Mouse (Mus musculus) neural tube, embryonic 15.5 days (tissue): Measurements from ENCODE around the gene Odf3. TPM values are rescaled to one million over a fixed set of nuclear protein-coding genes. Genes with fewer than 3 reads are reported as not detected.

Source experiments
- ATAC-seq: fragments of 200-750 bp; cut with Nextera tagmentation; 2 replicates; pipeline ENCODE4 v1.8.0; 2017; ENCODE audit warnings: mild to moderate bottlenecking, moderate TSS enrichment, moderate library complexity; ENCODE audit not compliant: low FRiP score
- H3K27ac ChIP-seq: fragments of 300-500 bp; sonication (generic); replicated peaks from 2 replicates; pipeline ENCODE4 v1.5.1; 2015; ENCODE audit warnings: mild to moderate bottlenecking, inconsistent platforms
- H3K27me3 ChIP-seq: fragments of 300-500 bp; sonication (generic); replicated peaks from 2 replicates; pipeline ENCODE4 v1.6.1; 2015; ENCODE audit warnings: inconsistent platforms
- H3K36me3 ChIP-seq: fragments of 300-500 bp; sonication (generic); 2 replicates; pipeline ENCODE4 v1.6.1; 2015; ENCODE audit warnings: inconsistent platforms
- H3K4me1 ChIP-seq: fragments of 300-500 bp; sonication (generic); 2 replicates; pipeline ENCODE4 v1.6.1; 2015; ENCODE audit warnings: inconsistent platforms
- H3K4me2 ChIP-seq: fragments of 300-500 bp; sonication (generic); 2 replicates; pipeline ENCODE4 v1.6.1; 2015; ENCODE audit warnings: inconsistent platforms, mild to moderate bottlenecking, moderate library complexity
- H3K4me3 ChIP-seq: fragments of 300-500 bp; sonication (generic); replicated peaks from 2 replicates; pipeline ENCODE4 v1.5.1; 2015; ENCODE audit warnings: mild to moderate bottlenecking, inconsistent platforms
- H3K9ac ChIP-seq: fragments of 300-500 bp; sonication (generic); replicated peaks from 2 replicates; pipeline ENCODE4 v1.6.1; 2015; ENCODE audit warnings: mild to moderate bottlenecking, inconsistent platforms
- H3K9me3 ChIP-seq: fragments of 300-500 bp; sonication (generic); replicated peaks from 2 replicates; pipeline ENCODE4 v1.6.1; 2016; ENCODE audit warnings: inconsistent platforms
- WGBS: fragments of 180-500 bp; shearing (Covaris S2); methylation state at CpG from one replicate; pipeline ENCODE4 v1.1.7; 2015; ENCODE audit warnings: mixed read lengths; 5-methylcytosine and 5-hydroxymethylcytosine counted together
- polyA plus RNA-seq: library from polyadenylated mRNA; unstranded; fragments of >200 nt; fragmentation: Nextera tagmentation; extraction: Ambion mirVana; gene quantifications from 2 replicates; pipeline ENCODE4 v1.2.1, GENCODE M21; 2015

Gene Odf3
- polyA plus RNA-seq, 1 experiment from 2014 or later = not detected

DNA sequence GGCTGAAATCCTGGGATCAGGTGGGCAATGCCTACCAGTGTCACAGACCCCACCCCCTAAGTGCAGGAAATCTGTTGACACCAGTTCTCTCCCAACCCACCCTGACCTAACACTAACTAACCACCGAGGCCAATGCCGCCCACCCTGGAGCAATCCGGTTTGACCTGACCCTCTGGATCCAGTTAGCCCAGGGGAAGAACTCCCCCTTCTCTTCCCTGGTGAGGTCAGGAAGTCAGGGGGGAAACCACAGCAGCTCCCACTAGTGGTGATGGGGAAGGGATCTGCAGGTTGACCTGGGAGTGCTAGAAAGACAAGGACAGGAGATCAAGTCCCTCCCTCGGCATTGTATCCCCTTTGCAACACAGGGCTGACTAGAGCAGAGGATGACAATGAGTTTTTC, 1.9 kb upstream of the Odf3 start:
- H3K4me1 ChIP-seq = no peaks in the 10 kb centered on the region
- H3K4me3 ChIP-seq = no peak overlapping the region
- WGBS = 72% methylated on average over 4 of the region's 4 CpGs
- no peaks in the 10 kb centered on the region for H3K9me3 ChIP-seq
- H3K36me3 ChIP-seq = 0 out of 2 replicates have a peak, but pooled peaks cover 3% of the 10 kb centered on the region
- no peak for ATAC-seq
- peaks cover 32% of the 10 kb centered on the region for H3K27me3 ChIP-seq
- no peak overlapping the region for H3K4me2 ChIP-seq
- no peak overlapping the region for H3K9ac ChIP-seq
- no peak overlapping the region for H3K27ac ChIP-seq

DNA sequence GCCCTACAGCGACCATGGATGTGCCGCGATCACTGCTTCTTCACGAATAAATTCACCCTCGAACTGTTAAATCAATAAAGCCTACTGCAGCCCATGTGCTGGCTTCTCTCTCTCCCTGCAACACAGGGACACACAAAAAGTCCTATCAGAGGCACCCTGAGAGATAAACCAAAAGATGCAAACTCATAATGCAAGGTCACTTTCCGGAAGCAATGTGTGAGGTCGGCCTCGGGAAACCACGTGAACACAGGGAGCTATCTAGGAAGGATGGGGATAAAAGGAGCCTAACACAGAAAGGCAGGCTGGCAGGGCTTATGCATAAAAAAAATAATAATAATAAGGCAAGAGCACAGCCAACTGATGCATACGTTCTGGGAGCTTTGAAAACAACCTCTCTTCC, 929 bp upstream of the Odf3 start:
- Histone ChIP-seq H3K4me2 (no peak overlapping the region), H3K27me3 (peaks cover 22% of the 10 kb centered on the region), H3K4me1 (no peaks in the 10 kb centered on the region), H3K36me3 (peaks cover 7% of the 10 kb centered on the region), H3K9ac (no peak overlapping the region), H3K27ac (no peak overlapping the region), H3K4me3 (no peak overlapping the region), H3K9me3 (no peaks in the 10 kb centered on the region)
- no peak for ATAC-seq
- 86% methylated on average over 10 of the region's 10 CpGs for WGBS

DNA sequence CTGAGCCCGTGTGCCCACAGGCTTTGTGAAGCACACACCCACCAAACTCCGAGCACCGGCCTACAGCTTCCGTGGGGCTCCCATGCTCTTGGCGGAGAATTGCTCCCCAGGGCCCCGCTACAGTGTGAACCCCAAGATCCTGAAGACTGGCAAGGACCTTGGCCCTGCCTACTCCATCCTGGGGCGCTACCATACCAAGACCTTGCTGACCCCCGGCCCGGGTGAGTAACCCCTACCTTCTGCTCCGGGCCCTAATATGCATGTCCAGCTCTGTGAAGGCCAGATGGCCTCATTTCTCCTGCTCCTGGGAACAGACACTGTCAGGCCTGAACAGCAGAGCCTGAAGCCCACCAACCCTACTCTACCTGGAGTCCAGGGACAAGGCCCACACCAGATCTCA, 986 bp downstream of the Odf3 start:
- no peak overlapping the region for H3K9ac ChIP-seq
- ATAC-seq = no peak
- no peaks in the 10 kb centered on the region for H3K4me1 ChIP-seq
- H3K36me3 ChIP-seq = peaks cover 26% of the 10 kb centered on the region
- no peak overlapping the region for H3K4me3 ChIP-seq
- WGBS = 92% methylated on average over 10 of the region's 10 CpGs
- peaks cover 7% of the 10 kb centered on the region; the same call in 1 of the 2 replicates for H3K27me3 ChIP-seq
- no peaks in the 10 kb centered on the region for H3K9me3 ChIP-seq
- H3K4me2 ChIP-seq = no peak overlapping the region
- no peak overlapping the region for H3K27ac ChIP-seq

GRCm38 (mm10) chr7:140851916-140852315, 4.3 kb downstream of the Odf3 start:
- Histone ChIP-seq H3K4me1 (peaks cover 12% of the 10 kb centered on the region), H3K4me2 (no peak overlapping the region), H3K9me3 (no peaks in the 10 kb centered on the region), H3K36me3 (peaks cover 36% of the 10 kb centered on the region), H3K27ac (no peak overlapping the region), H3K9ac (no peak overlapping the region), H3K4me3 (no peak overlapping the region), H3K27me3 (no peaks in the 10 kb centered on the region)
- ATAC-seq = no peak
- 97% methylated on average over 4 of the region's 4 CpGs for WGBS

GRCm38 (mm10) chr7:140853386-140853785, 5.8 kb downstream of the Odf3 start:
- no peak overlapping the region for H3K27ac ChIP-seq
- no peaks in the 10 kb centered on the region for H3K9me3 ChIP-seq
- WGBS = 82% methylated on average over 9 of the region's 9 CpGs
- no peak overlapping the region for H3K9ac ChIP-seq
- H3K36me3 ChIP-seq = peaks cover 36% of the 10 kb centered on the region
- no peaks in the 10 kb centered on the region for H3K27me3 ChIP-seq
- H3K4me2 ChIP-seq = no peak overlapping the region
- no peak overlapping the region for H3K4me3 ChIP-seq
- ATAC-seq = no peak
- peaks cover 20% of the 10 kb centered on the region for H3K4me1 ChIP-seq

DNA sequence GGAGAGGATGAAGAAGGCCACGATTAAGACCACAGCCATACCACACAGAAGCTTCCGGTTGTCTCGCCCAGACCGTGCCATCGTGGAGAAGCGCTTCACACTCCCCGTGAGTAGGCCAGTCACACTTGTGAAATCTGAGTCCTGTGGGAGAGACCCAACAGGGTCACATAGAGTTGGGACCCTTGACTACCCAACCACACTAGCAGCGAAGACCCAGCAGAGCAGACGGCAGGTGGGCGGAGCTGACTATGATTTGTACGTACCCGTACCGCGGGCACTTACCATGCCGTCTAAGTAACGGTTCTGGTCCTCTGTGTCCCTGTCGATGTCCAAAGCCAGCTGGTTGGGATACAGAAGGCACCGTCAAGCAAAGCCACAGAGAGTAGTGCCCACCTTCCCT, 6.9 kb downstream of the Odf3 start:
- Histone ChIP-seq H3K4me3 (no peak overlapping the region), H3K9me3 (no peaks in the 10 kb centered on the region), H3K9ac (no peak overlapping the region), H3K4me1 (peaks cover 31% of the 10 kb centered on the region), H3K36me3 (peaks cover 45% of the 10 kb centered on the region), H3K27ac (no peak overlapping the region), H3K27me3 (no peaks in the 10 kb centered on the region), H3K4me2 (0 out of 2 replicates have a peak overlapping the region, but pooled peaks have one; percentile 95)
- no peak for ATAC-seq
- 94% methylated on average over 18 of the region's 18 CpGs for WGBS

GRCm38 (mm10) chr7:140855181-140855580, 7.6 kb downstream of the Odf3 start:
- 79% methylated on average over 9 of the region's 9 CpGs for WGBS
- H3K4me1 ChIP-seq = peaks cover 36% of the 10 kb centered on the region
- H3K27ac ChIP-seq = no peak overlapping the region
- no peaks in the 10 kb centered on the region for H3K9me3 ChIP-seq
- peak overlapping the region; percentile 94 for H3K9ac ChIP-seq
- peaks cover 50% of the 10 kb centered on the region for H3K36me3 ChIP-seq
- H3K4me3 ChIP-seq = peak overlapping the region; percentile 95
- H3K4me2 ChIP-seq = peak overlapping the region; percentile 95
- no peaks in the 10 kb centered on the region for H3K27me3 ChIP-seq
- ATAC-seq = no peak

GRCm38 (mm10) chr7:140855860-140856784, 8.5 kb downstream of the Odf3 start, which contains the start of gene Gm45785:
Gm45785 (minus strand) TSS chr7:140856331.
- Histone ChIP-seq H3K36me3 (peaks cover 55% of the 10 kb centered on the region), H3K27ac (peak within 1 kb of the TSS; percentile 93)

GRCm38 (mm10) chr7:140856785-140857549, 9.4 kb downstream of the Odf3 start, which contains the start of gene Ric8a:
Ric8a (plus strand) TSS chr7:140856957.
- H3K27ac ChIP-seq = peak within 1 kb of the TSS; percentile 93
- no peaks in the 10 kb centered on the region for H3K9me3 ChIP-seq
- H3K4me2 ChIP-seq = peak within 1 kb of the TSS; percentile 95
- no peaks in the 10 kb centered on the region for H3K27me3 ChIP-seq
- peak within 1 kb of the TSS; percentile 94 for H3K9ac ChIP-seq
- peak; percentile 81 for ATAC-seq
- H3K4me1 ChIP-seq = peaks cover 38% of the 10 kb centered on the region
- H3K36me3 ChIP-seq = peaks cover 57% of the 10 kb centered on the region
- H3K4me3 ChIP-seq = peak within 1 kb of the TSS; percentile 95
- WGBS = under 1% methylated on average over 50 of the region's 50 CpGs

More at GRCm38 (mm10) chr7:140855860-140856784, 8.5 kb downstream of the Odf3 start, which contains the start of gene Gm45785:
- H3K4me1 ChIP-seq = peaks cover 38% of the 10 kb centered on the region
- H3K4me3 ChIP-seq = peak within 1 kb of the TSS; percentile 95
- peak; percentile 77 for ATAC-seq
- no peaks in the 10 kb centered on the region for H3K9me3 ChIP-seq
- peak within 1 kb of the TSS; percentile 95 for H3K4me2 ChIP-seq
- 2% methylated on average over 51 of the region's 51 CpGs for WGBS
- no peaks in the 10 kb centered on the region for H3K27me3 ChIP-seq
- H3K9ac ChIP-seq = peak within 1 kb of the TSS; percentile 94

GRCm38 (mm10) chr7:140857550-140858505, 10.2 kb downstream of the Odf3 start, which contains the start of gene Bet1l:
Bet1l (minus strand) TSS chr7:140857577.
- Histone ChIP-seq H3K4me3 (peak within 1 kb of the TSS; percentile 95), H3K4me2 (peak within 1 kb of the TSS; percentile 95), H3K9ac (peak within 1 kb of the TSS; percentile 94), H3K4me1 (peaks cover 38% of the 10 kb centered on the region), H3K27me3 (no peaks in the 10 kb centered on the region), H3K36me3 (peaks cover 57% of the 10 kb centered on the region), H3K27ac (peak within 1 kb of the TSS; percentile 93), H3K9me3 (no peaks in the 10 kb centered on the region)
- peak; percentile 48 for ATAC-seq
- WGBS = 36% methylated on average over 40 of the region's 40 CpGs
